Mouse (Mus musculus): ENCODE results near the gene Itgav. TPM values are rescaled to one million over a fixed set of nuclear protein-coding genes. Genes with fewer than 3 reads are reported as not detected.

The Itgav gene
- 34.8 and 43.4 TPM in 2 replicates for polyA plus RNA-seq (2015; fragmentation: Nextera tagmentation; extraction: Ambion mirVana)

DNA sequence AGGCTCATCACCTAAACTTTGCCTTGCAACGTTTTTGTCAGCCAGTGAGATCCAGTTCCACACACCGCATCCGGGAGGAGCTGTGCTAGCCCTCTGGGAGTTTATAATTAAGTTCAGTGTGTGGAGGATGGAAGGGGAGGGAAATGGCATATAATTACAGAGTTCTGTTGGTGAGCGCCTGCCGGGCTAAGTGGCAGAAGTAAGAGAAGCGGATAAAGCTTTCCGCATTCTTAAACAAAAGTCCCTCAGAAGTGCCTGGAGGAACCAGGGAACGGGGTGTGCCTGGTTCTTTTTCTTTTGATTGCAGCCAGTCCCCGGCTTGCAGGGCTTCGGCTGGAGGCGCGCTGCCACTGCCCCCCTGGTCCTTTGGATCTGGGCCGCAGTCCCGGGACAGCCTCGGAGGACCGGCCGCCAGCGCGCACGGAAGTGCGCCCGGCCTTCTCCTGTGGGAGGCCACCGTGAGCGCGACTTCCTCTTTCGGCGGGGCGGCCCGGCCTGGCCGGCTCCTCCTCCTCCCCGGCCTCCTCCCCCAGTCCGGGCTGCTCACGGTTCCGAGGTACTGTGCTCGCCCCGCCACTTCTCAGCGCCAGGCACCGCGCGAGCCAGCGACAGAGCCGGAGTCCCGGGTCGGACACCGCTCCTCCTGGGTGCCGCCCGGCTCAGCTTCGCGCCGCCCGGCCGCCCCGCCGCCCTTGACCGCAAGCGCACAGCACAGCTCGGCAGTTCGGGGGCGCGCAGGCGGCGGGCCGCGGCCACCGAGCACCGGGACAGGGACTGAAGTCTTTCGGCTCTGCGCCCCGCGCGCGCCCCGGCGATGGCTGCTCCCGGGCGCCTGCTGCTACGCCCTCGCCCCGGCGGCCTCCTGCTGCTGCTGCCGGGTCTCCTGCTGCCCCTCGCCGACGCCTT, at the start of gene Itgav:
TSS of gene Itgav (plus strand) at position 477 of the 906 bp plus-strand sequence.
- H3K27ac ChIP-seq (ENCODE audit: low read length), result peak within 1 kb of the TSS; percentile 90
- peaks cover 20% of the 10 kb centered on the region for H3K4me1 ChIP-seq (ENCODE audit: control insufficient read depth, insufficient read depth, low read length)
- under 1% methylated on average over 83 of the region's 84 CpGs for WGBS
- H3K36me3 ChIP-seq (ENCODE audit: control insufficient read depth, insufficient read depth), result no peaks in the 10 kb centered on the region
- H3K9ac ChIP-seq (ENCODE audit: low read length), result peak within 1 kb of the TSS; percentile 88
- peak within 1 kb of the TSS; percentile 92 for H3K4me3 ChIP-seq (ENCODE audit: low read length)
- no peaks in the 10 kb centered on the region for H3K9me3 ChIP-seq (replicated peaks; ENCODE audit: control insufficient read depth, low read length)
- H3K27me3 ChIP-seq (ENCODE audit: control insufficient read depth, insufficient read depth, low read length), result no peaks in the 10 kb centered on the region
- H3K4me2 ChIP-seq (ENCODE audit: low read depth, low read length), result peak within 1 kb of the TSS; percentile 88
- ATAC-seq (replicated peaks; ENCODE audit: extremely low read depth, insufficient read depth, low FRiP score), result peak; percentile 95

DNA sequence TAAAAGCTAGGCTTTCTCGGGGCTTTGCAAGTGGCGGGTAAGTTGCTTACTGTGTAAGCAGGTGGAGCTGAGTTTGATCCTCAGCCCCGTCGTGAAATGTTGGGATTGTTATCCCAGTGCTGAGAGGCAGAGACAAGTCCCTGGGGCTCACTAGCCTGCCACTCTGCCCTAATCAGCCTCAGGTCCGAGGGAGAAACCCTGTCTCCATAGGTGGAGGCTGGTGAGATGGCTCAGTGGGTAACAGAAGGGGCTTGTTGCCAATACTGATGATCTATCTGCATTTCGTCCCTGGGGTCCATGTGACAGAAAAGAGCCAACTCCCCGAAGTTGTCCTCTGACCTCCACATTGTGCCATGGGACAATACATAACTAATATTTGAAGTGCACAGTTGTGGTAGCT, 49.8 kb upstream of the Itgav start:
- 81% methylated on average over 7 of the region's 7 CpGs for WGBS
- Histone ChIP-seq H3K4me3 (ENCODE audit: low read length) (no peak overlapping the region), H3K36me3 (ENCODE audit: control insufficient read depth, insufficient read depth) (peaks cover 10% of the 10 kb centered on the region; the same call in 1 of the 2 replicates), H3K9me3 (replicated peaks; ENCODE audit: control insufficient read depth, low read length) (no peaks in the 10 kb centered on the region), H3K4me2 (ENCODE audit: low read depth, low read length) (no peak overlapping the region), H3K27ac (ENCODE audit: low read length) (no peak overlapping the region), H3K4me1 (ENCODE audit: control insufficient read depth, insufficient read depth, low read length) (peaks cover 18% of the 10 kb centered on the region), H3K9ac (ENCODE audit: low read length) (no peak overlapping the region), H3K27me3 (ENCODE audit: control insufficient read depth, insufficient read depth, low read length) (no peaks in the 10 kb centered on the region)
- no peak for ATAC-seq (replicated peaks; ENCODE audit: extremely low read depth, insufficient read depth, low FRiP score)

GRCm38 (mm10) chr2:83674896-83675295, 49.3 kb upstream of the Itgav start:
- Histone ChIP-seq H3K27me3 (ENCODE audit: control insufficient read depth, insufficient read depth, low read length) (no peaks in the 10 kb centered on the region), H3K4me3 (ENCODE audit: low read length) (no peak overlapping the region), H3K27ac (ENCODE audit: low read length) (no peak overlapping the region), H3K36me3 (ENCODE audit: control insufficient read depth, insufficient read depth) (peaks cover 10% of the 10 kb centered on the region; the same call in 1 of the 2 replicates), H3K4me2 (ENCODE audit: low read depth, low read length) (no peak overlapping the region), H3K9ac (ENCODE audit: low read length) (no peak overlapping the region), H3K9me3 (replicated peaks; ENCODE audit: control insufficient read depth, low read length) (no peaks in the 10 kb centered on the region), H3K4me1 (ENCODE audit: control insufficient read depth, insufficient read depth, low read length) (peaks cover 18% of the 10 kb centered on the region)
- no peak for ATAC-seq (replicated peaks; ENCODE audit: extremely low read depth, insufficient read depth, low FRiP score)
- 92% methylated on average over 9 of the region's 9 CpGs for WGBS

DNA sequence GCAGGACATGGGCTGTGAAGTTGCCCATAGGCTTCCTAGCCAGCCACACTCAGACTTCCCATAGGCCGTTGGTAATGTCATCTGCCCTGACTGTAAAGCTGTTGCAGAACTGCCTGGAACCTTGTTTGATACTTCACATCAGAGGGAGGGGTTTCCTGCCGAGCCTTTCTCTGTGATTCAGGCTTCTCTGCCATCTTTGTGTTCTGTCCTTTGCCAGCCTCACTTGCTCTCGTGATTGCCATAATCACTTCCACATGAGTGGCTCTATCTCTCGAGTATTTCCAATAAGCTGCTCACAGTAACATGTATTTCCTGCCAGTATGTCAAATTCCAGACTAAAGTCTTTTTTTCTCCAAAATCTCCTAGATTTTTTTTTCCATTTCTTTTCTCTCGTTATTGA, 48.5 kb upstream of the Itgav start:
- WGBS, result 49% methylated on average over 5 of the region's 5 CpGs
- no peak for ATAC-seq (replicated peaks; ENCODE audit: extremely low read depth, insufficient read depth, low FRiP score)
- H3K4me2 ChIP-seq (ENCODE audit: low read depth, low read length), result no peak overlapping the region
- H3K27me3 ChIP-seq (ENCODE audit: control insufficient read depth, insufficient read depth, low read length), result no peaks in the 10 kb centered on the region
- peaks cover 18% of the 10 kb centered on the region for H3K4me1 ChIP-seq (ENCODE audit: control insufficient read depth, insufficient read depth, low read length)
- no peak overlapping the region for H3K9ac ChIP-seq (ENCODE audit: low read length)
- H3K27ac ChIP-seq (ENCODE audit: low read length), result no peak overlapping the region
- H3K36me3 ChIP-seq (ENCODE audit: control insufficient read depth, insufficient read depth), result peaks cover 10% of the 10 kb centered on the region; the same call in 1 of the 2 replicates
- H3K4me3 ChIP-seq (ENCODE audit: low read length), result no peak overlapping the region
- no peaks in the 10 kb centered on the region for H3K9me3 ChIP-seq (replicated peaks; ENCODE audit: control insufficient read depth, low read length)

GRCm38 (mm10) chr2:83676226-83676870, 47.8 kb upstream of the Itgav start:
- ATAC-seq (replicated peaks; ENCODE audit: extremely low read depth, insufficient read depth, low FRiP score), result no peak
- WGBS, result 70% methylated on average over 4 of the region's 4 CpGs
- no peak overlapping the region for H3K9ac ChIP-seq (ENCODE audit: low read length)

DNA sequence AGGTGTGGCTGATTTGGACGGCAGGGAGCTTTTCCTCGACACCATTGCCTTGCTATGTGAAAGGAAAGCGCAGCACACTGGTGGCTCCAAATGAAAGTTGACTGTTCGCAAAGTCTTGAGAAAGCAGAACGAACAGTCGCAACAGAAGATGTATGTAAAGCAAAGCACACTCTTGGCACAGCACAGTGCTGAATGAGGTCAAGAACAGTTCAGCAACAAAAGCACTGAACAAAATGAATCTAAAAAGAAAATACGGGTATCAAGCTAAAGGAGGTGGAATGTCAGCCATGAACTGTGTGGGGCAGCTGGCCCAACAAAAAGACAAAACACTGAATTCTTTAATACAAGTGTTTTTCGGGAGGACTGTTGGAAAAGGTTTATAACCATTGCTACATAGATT, 42.9 kb upstream of the Itgav start:
- no peak for ATAC-seq (replicated peaks; ENCODE audit: extremely low read depth, insufficient read depth, low FRiP score)
- Histone ChIP-seq H3K27me3 (ENCODE audit: control insufficient read depth, insufficient read depth, low read length) (no peaks in the 10 kb centered on the region), H3K9ac (ENCODE audit: low read length) (no peak overlapping the region), H3K27ac (ENCODE audit: low read length) (no peak overlapping the region), H3K4me2 (ENCODE audit: low read depth, low read length) (no peak overlapping the region), H3K9me3 (replicated peaks; ENCODE audit: control insufficient read depth, low read length) (no peaks in the 10 kb centered on the region), H3K4me3 (ENCODE audit: low read length) (no peak overlapping the region), H3K36me3 (ENCODE audit: control insufficient read depth, insufficient read depth) (no peaks in the 10 kb centered on the region), H3K4me1 (ENCODE audit: control insufficient read depth, insufficient read depth, low read length) (no peaks in the 10 kb centered on the region)
- 85% methylated on average over 8 of the region's 8 CpGs for WGBS

More at GRCm38 (mm10) chr2:83676226-83676870, 47.8 kb upstream of the Itgav start:
- Histone ChIP-seq H3K27ac (ENCODE audit: low read length) (no peak overlapping the region), H3K4me1 (ENCODE audit: control insufficient read depth, insufficient read depth, low read length) (peaks cover 18% of the 10 kb centered on the region), H3K27me3 (ENCODE audit: control insufficient read depth, insufficient read depth, low read length) (no peaks in the 10 kb centered on the region), H3K36me3 (ENCODE audit: control insufficient read depth, insufficient read depth) (peaks cover 10% of the 10 kb centered on the region; the same call in 1 of the 2 replicates), H3K4me3 (ENCODE audit: low read length) (no peak overlapping the region), H3K9me3 (replicated peaks; ENCODE audit: control insufficient read depth, low read length) (no peaks in the 10 kb centered on the region), H3K4me2 (ENCODE audit: low read depth, low read length) (no peak overlapping the region)

GRCm38 (mm10) chr2:83681785-83682184, 42.4 kb upstream of the Itgav start:
- Histone ChIP-seq H3K27ac (ENCODE audit: low read length) (no peak overlapping the region), H3K27me3 (ENCODE audit: control insufficient read depth, insufficient read depth, low read length) (no peaks in the 10 kb centered on the region), H3K9ac (ENCODE audit: low read length) (no peak overlapping the region), H3K36me3 (ENCODE audit: control insufficient read depth, insufficient read depth) (no peaks in the 10 kb centered on the region), H3K4me3 (ENCODE audit: low read length) (no peak overlapping the region), H3K4me1 (ENCODE audit: control insufficient read depth, insufficient read depth, low read length) (no peaks in the 10 kb centered on the region), H3K9me3 (replicated peaks; ENCODE audit: control insufficient read depth, low read length) (no peaks in the 10 kb centered on the region), H3K4me2 (ENCODE audit: low read depth, low read length) (no peak overlapping the region)
- 82% methylated on average over 6 of the region's 6 CpGs for WGBS
- no peak for ATAC-seq (replicated peaks; ENCODE audit: extremely low read depth, insufficient read depth, low FRiP score)

GRCm38 (mm10) chr2:83682282-83682681, 41.9 kb upstream of the Itgav start:
- 47% methylated on average over 8 of the region's 8 CpGs for WGBS
- H3K36me3 ChIP-seq (ENCODE audit: control insufficient read depth, insufficient read depth), result no peaks in the 10 kb centered on the region
- no peak overlapping the region for H3K9ac ChIP-seq (ENCODE audit: low read length)
- peak overlapping the region; percentile 62; the same call in 1 of the 2 replicates for H3K27ac ChIP-seq (ENCODE audit: low read length)
- no peak overlapping the region for H3K4me3 ChIP-seq (ENCODE audit: low read length)
- no peaks in the 10 kb centered on the region for H3K4me1 ChIP-seq (ENCODE audit: control insufficient read depth, insufficient read depth, low read length)
- no peak overlapping the region; the same call in 1 of the 2 replicates for H3K4me2 ChIP-seq (ENCODE audit: low read depth, low read length)
- no peaks in the 10 kb centered on the region for H3K9me3 ChIP-seq (replicated peaks; ENCODE audit: control insufficient read depth, low read length)
- no peaks in the 10 kb centered on the region for H3K27me3 ChIP-seq (ENCODE audit: control insufficient read depth, insufficient read depth, low read length)
- no peak; the same call in 1 of the 2 replicates for ATAC-seq (replicated peaks; ENCODE audit: extremely low read depth, insufficient read depth, low FRiP score)
